Mouse (Mus musculus): ENCODE results near the gene Mtg1.
A peak's percentile ranks its signal among the peaks of the same experiment; 100 is the strongest.

Mtg1 gene

DNA sequence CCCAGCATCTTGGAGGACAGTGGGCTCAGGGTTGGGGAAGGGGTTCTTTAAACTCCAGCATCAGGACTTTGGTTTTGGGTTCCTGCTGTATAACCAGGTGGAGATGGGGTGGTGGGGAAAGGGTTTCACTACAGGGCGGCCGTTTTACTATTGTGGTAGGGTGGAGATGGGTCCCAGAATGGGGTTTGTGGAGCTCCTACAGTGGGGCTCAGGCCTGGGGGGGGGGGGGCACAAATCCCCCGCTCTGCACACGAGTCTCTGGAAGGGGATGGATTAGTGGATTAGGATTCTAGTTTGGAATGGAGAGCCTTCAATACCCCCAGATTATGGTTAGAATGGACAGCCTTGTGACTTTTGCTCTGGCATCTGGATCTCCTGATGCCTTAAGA is 16.5 kb downstream of the Mtg1 start:
- DNase-seq (ENCODE audit: low read depth, low spot score): no peak
- no peaks in the 10 kb centered on the region; the same call in none of the 2 replicates for H3K36me3 ChIP-seq (ENCODE audit: control insufficient read depth, insufficient read depth, low read length, poor library complexity, severe bottlenecking)
- H3K27me3 ChIP-seq (ENCODE audit: control insufficient read depth, insufficient read depth, low read length, poor library complexity, severe bottlenecking): no peaks in the 10 kb centered on the region

DNA sequence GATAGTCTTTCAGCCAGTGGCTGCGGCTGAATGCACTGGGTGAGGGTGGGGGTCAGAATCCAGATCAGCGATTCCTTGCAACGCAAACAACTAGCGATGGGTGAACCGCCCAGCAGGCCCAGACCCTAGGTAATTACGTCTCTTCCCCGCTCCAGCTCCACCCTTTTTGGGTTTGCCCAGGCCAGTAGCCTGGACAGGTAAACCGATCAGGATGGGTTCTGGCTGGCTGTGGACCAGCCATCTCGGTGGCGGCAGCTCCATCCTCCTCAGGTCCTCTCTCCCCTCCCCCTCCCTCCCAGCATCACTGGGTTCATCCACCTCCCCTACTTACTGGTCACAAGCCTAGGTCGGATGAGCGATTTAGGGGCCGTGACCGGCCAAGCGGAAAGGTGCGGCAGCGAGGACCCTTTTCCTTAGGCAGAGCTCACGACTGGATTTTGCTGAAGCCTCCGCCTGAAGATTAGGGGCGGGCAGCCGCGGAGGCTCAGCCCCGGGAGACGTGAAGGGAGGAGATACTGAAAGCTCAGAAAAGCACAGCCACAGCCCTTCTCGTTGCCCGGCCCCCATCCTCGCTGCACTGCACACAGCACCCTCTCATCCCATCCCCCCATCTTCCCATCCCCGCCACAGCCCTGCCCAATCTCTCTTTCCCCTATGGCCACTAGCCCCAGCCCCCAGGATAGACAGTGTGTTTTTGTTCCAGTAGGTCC is 17.0 kb downstream of the Mtg1 start, which contains the start of gene Sprn:
Gene Sprn, minus strand, starts transcription at position 660 of the 710 bp plus-strand sequence.
- Histone ChIP-seq H3K27me3 (ENCODE audit: control insufficient read depth, insufficient read depth, low read length, poor library complexity, severe bottlenecking) (no peaks in the 10 kb centered on the region), H3K36me3 (ENCODE audit: control insufficient read depth, insufficient read depth, low read length, poor library complexity, severe bottlenecking) (no peaks in the 10 kb centered on the region; the same call in none of the 2 replicates)
- DNase-seq (ENCODE audit: low read depth, low spot score): no peak

DNA sequence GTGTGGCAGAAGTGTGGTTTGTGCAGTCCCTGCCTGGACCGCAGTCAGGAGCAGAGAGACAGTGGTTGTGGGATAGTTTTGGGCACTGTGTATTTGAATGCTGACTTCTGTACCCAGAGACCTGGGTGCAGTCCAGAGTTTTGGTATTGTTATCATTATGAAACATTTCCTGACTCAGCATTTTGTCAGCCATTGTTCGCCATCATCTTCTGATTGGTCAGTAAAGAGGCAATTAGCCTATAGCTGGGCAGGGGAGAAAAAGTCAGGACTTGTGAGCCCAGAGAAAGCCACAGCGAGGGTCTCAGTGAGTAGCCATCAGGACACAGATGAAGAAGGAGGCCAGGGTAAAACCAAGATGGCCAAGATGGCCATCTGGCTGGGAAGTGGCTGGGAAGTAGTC is 23.0 kb downstream of the Mtg1 start:
- no peaks in the 10 kb centered on the region for H3K27me3 ChIP-seq (ENCODE audit: control insufficient read depth, insufficient read depth, low read length, poor library complexity, severe bottlenecking)
- DNase-seq (ENCODE audit: low read depth, low spot score): no peak
- no peaks in the 10 kb centered on the region for H3K36me3 ChIP-seq (ENCODE audit: control insufficient read depth, insufficient read depth, low read length, poor library complexity, severe bottlenecking)

DNA sequence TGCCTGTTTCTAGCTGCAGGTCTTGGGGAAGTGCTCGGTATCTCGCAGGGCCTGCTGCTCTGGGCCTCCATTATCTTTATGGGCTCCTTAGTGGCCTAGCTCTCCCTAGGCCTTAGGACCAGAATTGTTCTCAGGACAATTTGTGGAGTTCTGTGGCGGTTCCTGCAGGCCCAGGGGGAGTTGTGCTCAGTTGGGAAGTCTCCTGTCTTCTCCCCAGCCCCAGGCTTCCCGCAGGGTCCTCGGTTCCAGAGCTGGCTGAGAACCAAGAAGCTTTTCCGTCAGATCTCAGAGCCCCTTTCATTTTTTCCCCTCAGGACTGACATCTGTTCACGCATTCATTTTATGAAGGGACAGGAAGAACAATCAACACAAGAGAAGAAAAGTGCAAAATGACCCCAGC is 27.3 kb downstream of the Mtg1 start, which contains the start of gene Olfr522:
Gene Olfr522, minus strand, starts transcription at position 101 of the 400 bp plus-strand sequence.
- DNase-seq (ENCODE audit: low read depth, low spot score): no peak
- H3K27me3 ChIP-seq (ENCODE audit: control insufficient read depth, insufficient read depth, low read length, poor library complexity, severe bottlenecking): no peaks in the 10 kb centered on the region
- no peaks in the 10 kb centered on the region for H3K36me3 ChIP-seq (ENCODE audit: control insufficient read depth, insufficient read depth, low read length, poor library complexity, severe bottlenecking)

DNA sequence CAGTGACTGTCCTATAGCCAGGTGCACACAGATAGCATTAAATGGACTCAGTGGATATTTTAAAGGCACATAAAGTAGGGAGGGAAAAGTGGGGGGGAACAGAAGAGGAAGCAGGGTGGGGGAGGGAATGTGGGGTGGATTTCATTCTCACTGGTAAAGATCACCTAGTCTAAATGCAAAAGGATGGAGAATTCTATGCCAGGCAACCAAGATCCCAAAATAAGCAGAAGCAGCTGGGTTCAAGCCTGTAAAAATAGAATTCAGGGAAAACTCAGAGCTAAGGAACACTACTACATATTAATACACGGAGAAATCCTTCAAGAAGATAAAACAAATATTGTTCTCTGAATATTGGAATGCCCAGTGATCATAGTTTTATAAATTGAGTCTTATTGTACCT is 30.6 kb downstream of the Mtg1 start:
- Histone ChIP-seq H3K27me3 (ENCODE audit: control insufficient read depth, insufficient read depth, low read length, poor library complexity, severe bottlenecking) (no peaks in the 10 kb centered on the region), H3K36me3 (ENCODE audit: control insufficient read depth, insufficient read depth, low read length, poor library complexity, severe bottlenecking) (no peaks in the 10 kb centered on the region)
- no peak for DNase-seq (ENCODE audit: low read depth, low spot score)

DNA sequence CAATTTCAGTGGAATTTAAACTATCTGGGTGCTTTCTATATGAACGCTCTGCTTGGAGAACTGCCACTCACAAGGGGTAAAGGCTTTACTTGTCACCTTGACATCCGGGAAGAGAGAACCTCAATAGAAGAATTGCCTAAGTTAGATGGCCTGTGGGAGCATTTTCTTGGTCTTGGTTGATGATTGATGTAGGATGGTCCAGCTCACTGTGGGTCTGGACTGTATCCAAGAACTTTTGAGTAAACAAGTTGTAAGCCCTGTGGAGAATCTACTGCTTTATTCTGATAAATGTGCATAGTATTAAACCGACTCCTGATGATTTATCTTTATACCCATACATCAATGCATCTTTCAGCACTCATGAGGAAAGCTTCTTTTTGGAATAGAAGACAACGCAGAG is 32.0 kb downstream of the Mtg1 start:
- H3K36me3 ChIP-seq (ENCODE audit: control insufficient read depth, insufficient read depth, low read length, poor library complexity, severe bottlenecking): no peaks in the 10 kb centered on the region
- no peaks in the 10 kb centered on the region for H3K27me3 ChIP-seq (ENCODE audit: control insufficient read depth, insufficient read depth, low read length, poor library complexity, severe bottlenecking)
- DNase-seq (ENCODE audit: low read depth, low spot score): no peak

DNA sequence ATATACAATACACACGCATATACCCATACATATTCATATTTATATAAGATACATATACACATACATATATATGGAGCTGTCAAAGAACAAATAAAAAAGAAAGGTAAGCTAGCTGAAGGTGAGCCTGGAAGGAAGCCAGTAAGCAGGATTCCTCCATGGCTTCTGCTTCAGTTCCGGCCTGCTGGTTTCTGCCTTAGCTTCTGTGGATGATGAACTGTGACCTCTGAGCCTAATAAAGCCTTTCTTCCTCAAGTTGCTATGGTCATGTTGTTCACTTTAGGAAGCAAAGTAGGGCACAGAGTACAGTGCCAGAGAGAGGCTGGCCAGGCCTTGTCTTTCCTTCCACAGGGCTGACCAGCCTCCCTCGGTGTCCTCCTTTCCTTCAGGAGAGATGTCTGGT is 33.5 kb downstream of the Mtg1 start:
- no peak for DNase-seq (ENCODE audit: low read depth, low spot score)
- Histone ChIP-seq H3K36me3 (ENCODE audit: control insufficient read depth, insufficient read depth, low read length, poor library complexity, severe bottlenecking) (no peaks in the 10 kb centered on the region), H3K27me3 (ENCODE audit: control insufficient read depth, insufficient read depth, low read length, poor library complexity, severe bottlenecking) (no peaks in the 10 kb centered on the region)

DNA sequence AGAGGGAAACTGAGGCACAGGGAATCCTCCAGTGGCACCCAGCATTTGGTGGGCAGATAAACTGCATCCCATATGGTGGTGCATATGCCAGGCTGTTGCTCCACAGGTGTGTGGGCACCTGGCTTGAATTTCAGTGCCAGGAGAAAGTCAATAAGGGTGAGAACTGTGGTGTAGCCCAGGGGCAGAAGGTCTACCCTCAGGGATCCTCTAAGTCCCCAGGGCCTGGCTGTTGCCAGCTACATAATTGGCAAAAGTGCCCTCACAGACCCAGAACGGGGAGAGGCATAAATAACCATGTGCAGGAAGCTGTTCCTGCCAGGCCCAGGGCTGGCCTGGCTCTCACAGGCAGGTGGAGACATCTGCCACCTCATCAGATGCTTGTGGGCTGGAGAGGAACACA is 35.6 kb downstream of the Mtg1 start, which contains the start of gene Olfr523:
Gene Olfr523, plus strand, starts transcription at position 282 of the 400 bp plus-strand sequence.
- H3K27me3 ChIP-seq (ENCODE audit: control insufficient read depth, insufficient read depth, low read length, poor library complexity, severe bottlenecking): no peaks in the 10 kb centered on the region
- no peak for DNase-seq (ENCODE audit: low read depth, low spot score)
- H3K36me3 ChIP-seq (ENCODE audit: control insufficient read depth, insufficient read depth, low read length, poor library complexity, severe bottlenecking): no peaks in the 10 kb centered on the region

DNA sequence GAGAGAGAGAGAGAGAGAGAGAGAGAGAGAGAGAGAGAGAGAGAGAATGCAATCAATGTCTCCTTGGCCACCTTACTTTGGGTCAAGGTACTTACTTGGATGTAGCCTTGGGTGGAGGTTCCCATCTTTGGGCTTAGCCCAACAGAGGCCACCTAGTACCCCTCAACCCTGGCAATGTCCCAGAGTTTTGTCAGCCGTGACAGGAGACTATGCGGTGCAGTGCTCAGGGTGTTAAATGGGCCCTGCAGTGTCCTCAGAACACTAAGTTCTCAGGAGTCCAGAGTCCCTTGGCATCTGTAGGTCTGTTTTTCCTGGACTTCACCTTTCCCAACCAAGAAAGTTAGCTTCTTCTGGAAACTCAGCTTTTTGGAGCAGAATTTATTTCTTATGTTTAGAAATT is 41.8 kb downstream of the Mtg1 start:
- H3K27me3 ChIP-seq (ENCODE audit: control insufficient read depth, insufficient read depth, low read length, poor library complexity, severe bottlenecking): no peaks in the 10 kb centered on the region
- no peaks in the 10 kb centered on the region for H3K36me3 ChIP-seq (ENCODE audit: control insufficient read depth, insufficient read depth, low read length, poor library complexity, severe bottlenecking)
- no peak for DNase-seq (ENCODE audit: low read depth, low spot score)

DNA sequence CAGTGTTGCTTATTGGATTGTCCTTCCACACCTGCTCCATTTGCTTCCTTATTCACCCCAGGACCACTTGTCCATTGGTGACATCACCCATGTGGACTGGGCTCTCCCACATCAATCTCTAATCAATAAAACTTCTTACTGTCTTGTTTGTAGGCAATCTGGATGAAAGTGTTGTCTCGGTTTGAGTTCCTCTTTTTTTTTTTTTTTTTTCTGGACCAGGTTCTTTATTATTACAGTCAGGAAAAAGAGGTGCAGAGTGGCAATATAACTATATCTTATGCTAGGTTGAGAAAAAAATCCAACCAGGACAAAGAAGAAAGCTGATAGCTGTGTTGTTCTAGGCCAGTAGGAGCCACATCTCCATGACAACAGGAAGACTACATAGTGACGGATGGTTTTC is 43.3 kb downstream of the Mtg1 start:
- no peaks in the 10 kb centered on the region for H3K27me3 ChIP-seq (ENCODE audit: control insufficient read depth, insufficient read depth, low read length, poor library complexity, severe bottlenecking)
- DNase-seq (ENCODE audit: low read depth, low spot score): no peak
- H3K36me3 ChIP-seq (ENCODE audit: control insufficient read depth, insufficient read depth, low read length, poor library complexity, severe bottlenecking): no peaks in the 10 kb centered on the region

DNA sequence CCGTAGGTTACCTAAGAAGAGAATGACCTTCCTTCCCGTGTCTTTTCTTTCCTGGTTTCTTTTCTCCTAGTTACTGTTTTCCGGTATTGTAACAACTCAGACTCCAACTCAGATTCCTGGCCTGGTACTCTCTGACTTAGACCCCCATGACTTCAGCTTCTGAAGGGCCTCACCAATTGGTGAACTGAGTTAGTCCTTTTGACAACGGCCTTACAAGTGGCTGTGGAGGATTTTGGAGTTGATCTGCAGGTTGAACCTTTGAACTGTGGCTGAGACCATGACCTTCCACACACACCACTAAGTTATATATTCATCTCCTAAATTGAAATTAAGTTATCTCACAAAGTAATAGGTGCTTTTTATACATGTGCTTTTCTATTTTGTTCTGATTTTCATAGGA is 46.8 kb downstream of the Mtg1 start:
- no peaks in the 10 kb centered on the region for H3K36me3 ChIP-seq (ENCODE audit: control insufficient read depth, insufficient read depth, low read length, poor library complexity, severe bottlenecking)
- H3K27me3 ChIP-seq (ENCODE audit: control insufficient read depth, insufficient read depth, low read length, poor library complexity, severe bottlenecking): no peaks in the 10 kb centered on the region
- DNase-seq (ENCODE audit: low read depth, low spot score): no peak

DNA sequence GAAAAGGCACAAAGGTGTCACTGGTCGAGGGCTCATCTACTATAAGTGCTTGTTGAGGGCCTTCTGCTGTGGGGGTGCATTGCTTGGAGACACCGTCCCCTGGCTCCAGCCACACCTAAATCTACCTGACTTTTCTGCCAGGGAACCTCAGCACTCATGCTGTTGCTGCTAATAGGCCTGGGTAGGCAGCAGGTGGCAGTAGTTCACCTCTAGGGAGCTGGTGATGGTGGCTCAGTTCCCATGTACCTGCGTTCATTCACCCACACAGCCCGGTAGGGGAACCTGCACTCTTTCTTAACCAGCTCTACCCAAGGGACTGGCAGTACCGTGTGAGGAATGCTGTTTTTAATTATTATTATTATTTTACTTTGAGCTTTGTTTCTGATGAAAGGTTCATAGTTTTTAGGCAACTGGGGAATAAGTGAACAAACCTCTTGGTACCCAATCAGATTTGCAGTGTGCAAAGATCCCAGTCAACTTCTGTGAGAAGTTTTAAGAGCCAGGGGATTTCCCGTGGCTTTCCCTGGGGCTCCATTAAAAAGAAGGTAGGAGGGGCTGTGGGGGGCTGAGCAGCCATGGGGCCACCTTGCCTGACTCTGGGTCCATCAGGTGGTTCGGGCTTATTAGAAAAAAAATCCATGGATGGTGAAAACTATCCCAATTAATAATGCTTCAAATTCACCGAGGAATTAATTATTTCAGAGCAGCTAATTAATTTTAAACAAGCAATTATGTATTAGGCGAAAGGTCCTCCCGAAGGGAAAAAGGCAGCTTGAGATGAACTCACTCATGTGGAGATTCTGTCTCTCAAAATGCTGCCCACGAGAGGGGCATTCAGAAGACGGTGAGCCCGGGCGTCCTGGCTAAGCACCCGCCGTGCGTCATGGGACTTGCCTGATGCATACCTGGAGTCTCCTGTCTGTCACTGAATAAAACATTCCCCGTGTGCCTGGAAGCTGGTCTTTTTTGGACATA is 49.6 kb downstream of the Mtg1 start:
- DNase-seq (ENCODE audit: low read depth, low spot score): no peak

DNA sequence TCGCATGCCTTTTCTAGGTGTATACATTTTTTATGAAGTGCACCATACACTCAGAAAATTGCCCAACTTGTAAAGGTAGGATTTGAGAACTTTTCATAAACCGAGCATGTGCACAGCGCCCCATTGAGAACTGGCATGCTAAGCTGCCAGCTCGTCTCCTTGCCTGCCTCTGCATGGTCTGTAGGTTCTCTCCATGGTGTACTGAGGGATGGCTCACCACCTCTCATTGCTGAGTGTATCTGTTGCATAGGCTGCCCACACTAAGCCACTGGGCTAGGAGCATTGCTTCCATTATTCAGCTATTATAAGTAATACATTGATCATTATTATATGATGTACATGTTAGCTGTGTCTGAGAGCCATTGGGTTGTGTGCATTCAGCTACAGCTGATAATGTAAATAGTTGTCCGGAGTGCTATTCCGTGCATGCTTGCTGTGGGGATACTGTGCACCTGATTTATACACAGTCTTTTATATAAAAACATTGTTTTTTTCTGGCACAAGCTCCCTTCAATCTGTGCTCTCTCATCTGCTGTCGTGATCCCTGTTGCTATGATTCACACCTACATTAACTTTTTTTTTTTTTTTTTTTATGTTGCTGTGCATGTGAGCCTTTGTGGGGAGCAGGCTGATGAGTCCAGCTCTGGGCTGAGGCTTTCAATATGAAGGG is 50.5 kb downstream of the Mtg1 start:
- DNase-seq (ENCODE audit: low read depth, low spot score): no peak
- no peaks in the 10 kb centered on the region for H3K27me3 ChIP-seq (ENCODE audit: control insufficient read depth, insufficient read depth, low read length, poor library complexity, severe bottlenecking)

More for the DNA sequence above, 49.6 kb downstream of the Mtg1 start:
- Histone ChIP-seq H3K36me3 (ENCODE audit: control insufficient read depth, insufficient read depth, low read length, poor library complexity, severe bottlenecking) (no peaks in the 10 kb centered on the region), H3K27me3 (ENCODE audit: control insufficient read depth, insufficient read depth, low read length, poor library complexity, severe bottlenecking) (no peaks in the 10 kb centered on the region)

DNA sequence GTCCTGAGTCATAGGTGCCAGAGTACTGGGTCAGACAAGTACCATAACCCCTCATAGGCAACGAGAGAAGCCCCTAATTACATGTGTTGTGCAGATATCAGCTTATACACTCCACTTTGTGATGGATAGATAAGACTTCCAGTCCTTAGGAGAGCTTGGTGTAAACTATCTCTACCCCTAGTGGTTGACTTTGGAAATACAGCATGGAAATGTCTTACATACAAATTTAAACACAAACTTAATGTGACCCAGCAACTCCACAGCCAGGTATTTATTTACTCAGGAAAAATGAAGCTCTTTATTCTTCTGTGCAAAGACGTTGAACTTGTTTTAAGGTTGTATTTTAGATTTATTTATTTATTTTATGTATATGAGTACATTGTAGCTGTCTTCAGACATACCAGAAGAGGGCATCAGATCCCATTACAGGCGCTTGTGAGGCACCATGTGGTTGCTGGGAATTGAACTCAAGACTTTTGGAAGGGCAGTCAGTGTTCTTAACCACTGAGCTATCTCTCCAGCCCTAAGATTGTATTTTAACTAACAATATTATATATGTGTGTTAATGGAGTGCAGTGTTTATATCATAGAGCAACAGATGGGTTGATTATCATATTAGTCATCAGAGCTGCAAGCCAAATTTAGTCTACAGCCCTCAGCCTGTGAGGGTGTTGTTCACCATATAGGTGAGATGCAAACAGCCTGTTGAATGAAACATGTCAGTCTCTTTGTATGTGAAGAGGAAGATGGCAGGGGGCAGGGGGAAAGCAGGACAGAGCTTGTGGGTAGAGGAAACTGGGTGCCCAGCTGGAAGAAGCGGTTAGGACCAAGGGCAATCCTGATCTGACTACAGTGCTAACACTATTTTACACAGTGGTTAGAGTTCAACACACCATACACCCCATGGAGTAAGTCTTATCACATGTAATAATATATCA is 51.3 kb downstream of the Mtg1 start:
- H3K36me3 ChIP-seq (ENCODE audit: control insufficient read depth, insufficient read depth, low read length, poor library complexity, severe bottlenecking): no peaks in the 10 kb centered on the region
- peak; percentile 34 for DNase-seq (ENCODE audit: low read depth, low spot score)
- no peaks in the 10 kb centered on the region for H3K27me3 ChIP-seq (ENCODE audit: control insufficient read depth, insufficient read depth, low read length, poor library complexity, severe bottlenecking)

More for the DNA sequence above, 50.5 kb downstream of the Mtg1 start:
- H3K36me3 ChIP-seq (ENCODE audit: control insufficient read depth, insufficient read depth, low read length, poor library complexity, severe bottlenecking): no peaks in the 10 kb centered on the region

Measured in splenic B cell, adult 2 months (primary cell).